Mouse (Mus musculus): Measurements from ENCODE around the gene Abca8a. TPM values are rescaled to one million over a fixed set of nuclear protein-coding genes. Genes with fewer than 3 reads are reported as not detected.

The Abca8a gene
- polyA plus RNA-seq (2017; shearing (Covaris generic)), result not detected

GRCm38 (mm10) chr11:110095858-110096257 lies at the start of gene Abca8a:
TSS of gene Abca8a (minus strand) at chr11:110095978.

GRCm38 (mm10) chr11:109995624-109996023 lies 100.2 kb downstream of the Abca8a start, which contains the start of gene Abca8b:
TSS of gene Abca8b (minus strand) at chr11:109995845.

Other genes starting within 250 kb of the Abca8a start
- not detected for gene Abca8b, start 100.1 kb downstream of the Abca8a start, polyA plus RNA-seq (2017; shearing (Covaris generic))
- gene Abca9, start 72.2 kb upstream of the Abca8a start, polyA plus RNA-seq (2017; shearing (Covaris generic)), result 0.04 TPM
- not detected for gene Abca6, start 155.8 kb upstream of the Abca8a start, polyA plus RNA-seq (2017; shearing (Covaris generic))
- 0.59 TPM for gene Abca5, start 241.7 kb upstream of the Abca8a start, polyA plus RNA-seq (2017; shearing (Covaris generic))

Data from activated CD4-positive, CD25-positive, alpha-beta regulatory T cell, adult 9 weeks (primary cell).